Mouse (Mus musculus) retina, adult 2 months (tissue): ENCODE data around the gene Mettl27.

Source experiments
- DNase-seq: peaks from one replicate; pipeline ENCODE4 v3.0.0-alpha.2; 2012; ENCODE audit warnings: low read depth, low spot score

Mettl27 gene

DNA sequence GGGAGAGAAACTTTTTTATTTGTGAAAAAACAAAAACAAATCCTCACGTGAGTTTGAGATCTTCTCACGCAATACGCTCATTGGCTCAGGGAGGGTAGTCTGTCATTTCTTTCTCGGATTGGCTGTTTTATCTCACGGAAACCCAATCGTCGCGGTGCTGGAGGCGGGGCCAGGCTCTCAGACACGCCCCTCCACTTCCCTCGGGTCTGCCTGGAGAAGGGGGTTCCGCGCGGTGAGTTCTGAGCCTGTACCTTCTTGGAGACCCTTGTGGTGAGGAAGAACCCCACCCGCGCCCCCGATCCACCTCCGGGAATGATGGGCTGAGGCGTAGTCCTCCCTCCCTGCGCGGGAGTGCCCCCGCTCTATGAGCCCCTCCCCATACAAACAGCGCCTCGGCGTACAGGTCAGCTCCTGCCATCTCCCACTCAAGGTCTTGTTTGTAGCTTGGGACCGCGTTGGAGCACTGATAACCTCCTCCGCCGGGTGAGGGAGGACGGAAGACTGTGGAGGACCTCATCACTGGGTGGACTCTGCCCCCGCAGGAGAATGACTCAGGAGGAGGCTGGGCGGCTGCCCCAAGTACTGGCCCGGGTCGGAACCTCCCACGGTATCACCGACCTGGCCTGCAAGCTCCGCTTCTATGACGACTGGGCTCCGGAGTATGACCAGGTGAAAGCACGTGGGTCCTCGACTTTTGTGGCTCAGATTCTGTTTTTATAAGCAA lies at the start of gene Mettl27:
Mettl27 (plus strand) TSS at position 190 of the 724 bp plus-strand sequence.
- peak; percentile 26 for DNase-seq

GRCm38 (mm10) chr5:134883077-134883476 lies 49.1 kb upstream of the Mettl27 start:
- no peak for DNase-seq

GRCm38 (mm10) chr5:134887447-134888335 lies 44.5 kb upstream of the Mettl27 start:
- DNase-seq = no peak

GRCm38 (mm10) chr5:134888505-134888904 lies 43.7 kb upstream of the Mettl27 start:
- no peak for DNase-seq

DNA sequence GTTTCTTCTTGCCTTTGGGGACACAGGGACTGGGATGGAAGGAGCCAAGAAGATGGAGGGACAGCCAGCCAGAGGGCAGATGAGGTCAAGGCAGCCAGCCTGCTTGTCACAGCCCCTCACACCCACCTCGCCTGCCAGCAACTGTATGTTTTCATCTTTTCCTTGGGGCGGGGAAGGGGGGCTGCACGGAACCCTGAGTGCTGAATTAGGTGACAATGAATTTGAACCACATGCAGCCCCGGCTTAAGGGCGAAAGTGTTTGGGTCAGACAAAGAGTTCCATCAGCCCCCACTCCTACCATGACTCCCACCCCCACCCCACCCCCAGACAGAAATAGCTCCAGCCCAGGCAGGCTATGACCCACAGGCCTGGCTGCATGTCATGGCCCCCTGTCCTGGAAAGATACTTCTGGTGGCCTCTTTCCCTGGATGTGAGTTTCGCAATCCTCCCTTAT lies 41.5 kb upstream of the Mettl27 start:
- DNase-seq = no peak

GRCm38 (mm10) chr5:134891552-134891951 lies 40.6 kb upstream of the Mettl27 start:
- no peak for DNase-seq

DNA sequence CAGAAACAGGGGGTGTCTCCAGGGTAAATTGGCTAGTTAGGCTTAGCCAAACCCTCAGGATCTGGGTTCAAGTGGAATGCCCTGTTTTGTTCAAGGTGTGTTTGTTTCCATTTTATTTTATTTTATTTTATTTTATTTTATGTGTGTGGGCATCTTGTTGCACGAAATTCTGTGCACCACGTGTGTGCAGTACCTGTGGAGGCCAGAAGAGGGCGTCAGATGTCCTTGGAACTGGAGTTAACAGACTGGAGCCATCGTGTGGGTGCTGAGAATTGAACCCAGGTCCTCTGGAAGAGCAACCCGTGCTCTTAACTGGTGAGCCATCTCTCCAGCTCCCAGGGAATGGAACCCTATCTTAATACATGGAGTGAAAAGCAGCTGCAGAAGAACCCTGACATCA lies 39.5 kb upstream of the Mettl27 start:
- no peak for DNase-seq

DNA sequence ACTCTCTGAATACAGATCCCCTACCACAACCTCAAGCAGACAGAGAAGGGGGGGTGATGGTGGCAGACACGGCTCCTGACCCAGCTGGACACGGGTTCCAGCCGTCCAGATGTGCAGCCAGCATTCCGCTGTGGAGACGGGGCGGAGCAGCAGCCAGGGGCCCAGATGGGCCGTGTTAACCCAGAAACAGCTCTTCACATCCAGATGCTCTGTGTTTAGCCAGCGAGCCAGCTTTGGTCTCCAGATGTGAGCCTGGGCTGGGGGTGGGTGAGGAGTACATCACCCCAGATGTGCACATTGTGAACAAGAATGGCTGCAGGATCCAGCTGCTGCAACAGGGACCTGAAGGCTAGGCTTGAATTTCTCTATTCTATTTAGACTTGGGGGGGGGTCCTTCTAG lies 36.9 kb upstream of the Mettl27 start:
- DNase-seq = peak; percentile 30

DNA sequence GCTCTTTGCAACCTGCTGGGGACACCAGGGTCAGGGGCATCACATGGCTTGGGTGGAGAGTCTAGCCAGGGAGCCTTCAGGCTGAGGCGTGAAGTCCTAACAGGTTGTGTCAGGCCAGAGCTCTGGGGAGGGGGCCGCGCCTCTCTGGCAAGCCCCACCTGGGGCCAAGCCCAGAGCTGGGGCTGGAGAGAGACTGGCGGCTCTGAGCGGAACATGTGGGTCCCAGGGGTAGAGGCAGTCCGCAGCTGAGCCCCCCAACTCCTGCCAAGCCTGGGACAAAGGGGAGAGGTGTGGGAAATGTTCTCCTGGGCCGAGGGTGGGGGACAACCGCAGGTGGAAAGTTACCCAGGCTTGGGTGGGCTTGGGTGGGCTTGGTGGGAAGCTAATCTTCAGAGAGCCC lies 35.2 kb upstream of the Mettl27 start:
- no peak for DNase-seq

- DNase-seq = no peak
These were observed 34.6 kb upstream of the Mettl27 start for GRCm38 (mm10) chr5:134897596-134897995.

- peak; percentile 16 for DNase-seq
These were observed 31.0 kb upstream of the Mettl27 start for GRCm38 (mm10) chr5:134901012-134901643.

GRCm38 (mm10) chr5:134901644-134902027 lies 30.5 kb upstream of the Mettl27 start:
- DNase-seq = no peak

DNA sequence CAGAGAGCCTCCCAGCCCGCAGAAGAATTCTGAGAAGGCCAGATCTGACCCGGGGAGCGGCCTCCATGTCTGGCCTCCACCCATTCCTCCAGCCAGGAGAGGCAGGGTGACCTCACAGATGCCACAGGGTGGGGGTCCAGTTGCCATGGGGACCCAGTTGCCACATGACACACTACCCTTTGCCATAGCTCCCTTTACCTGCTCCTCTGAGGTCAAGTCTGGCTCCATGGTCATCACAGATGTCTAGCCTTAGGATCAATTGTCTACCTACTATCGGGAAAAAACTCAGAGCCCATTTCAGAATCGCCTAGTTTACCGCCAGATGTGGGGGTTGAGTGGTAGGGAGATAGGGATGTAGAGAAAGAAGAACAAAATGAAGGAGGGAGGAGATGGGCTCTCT lies 25.5 kb upstream of the Mettl27 start, which contains the start of gene Tmem270:
Tmem270 (minus strand) TSS at position 101 of the 400 bp plus-strand sequence.
- no peak for DNase-seq

GRCm38 (mm10) chr5:134907135-134907534 lies 25.0 kb upstream of the Mettl27 start:
- DNase-seq = peak; percentile 53

DNA sequence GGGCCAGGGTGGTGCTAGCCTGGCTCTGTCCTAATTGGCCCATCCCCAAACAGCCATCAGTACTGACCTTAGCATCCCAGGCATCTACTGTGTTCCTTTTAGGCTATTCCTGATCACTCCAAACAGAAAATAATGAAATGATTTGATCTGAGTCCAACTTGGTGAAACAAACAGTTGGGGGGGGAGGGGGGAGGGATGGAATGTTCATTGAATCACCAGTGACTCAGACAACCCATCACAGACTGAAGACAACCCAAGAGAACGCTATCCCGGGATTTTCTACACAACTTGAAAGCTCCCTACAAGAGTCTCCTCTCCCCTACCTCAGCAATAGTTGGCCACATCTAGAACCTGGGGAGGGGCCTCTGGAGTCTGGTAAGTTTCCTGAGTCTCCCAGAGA lies 20.3 kb upstream of the Mettl27 start:
- DNase-seq = no peak

DNA sequence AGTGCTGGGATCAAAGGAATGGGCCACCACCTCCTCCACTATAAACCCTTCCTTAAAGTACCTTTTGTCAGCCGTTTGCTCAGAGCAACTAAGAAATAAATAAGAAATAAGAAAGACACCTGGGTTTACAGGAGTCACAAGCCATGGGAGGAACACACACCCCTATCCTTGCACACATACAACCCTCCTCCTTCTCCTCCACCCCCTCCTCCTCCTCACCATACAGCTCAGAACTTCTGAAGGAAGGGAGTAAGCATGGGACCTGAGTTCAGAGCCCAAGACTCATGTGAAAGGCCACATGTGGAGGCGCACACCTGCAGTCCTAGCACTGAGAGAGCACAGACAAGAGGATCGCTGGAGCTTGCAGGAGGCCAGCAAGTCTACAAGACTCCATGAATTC lies 18.8 kb upstream of the Mettl27 start:
- no peak for DNase-seq

DNA sequence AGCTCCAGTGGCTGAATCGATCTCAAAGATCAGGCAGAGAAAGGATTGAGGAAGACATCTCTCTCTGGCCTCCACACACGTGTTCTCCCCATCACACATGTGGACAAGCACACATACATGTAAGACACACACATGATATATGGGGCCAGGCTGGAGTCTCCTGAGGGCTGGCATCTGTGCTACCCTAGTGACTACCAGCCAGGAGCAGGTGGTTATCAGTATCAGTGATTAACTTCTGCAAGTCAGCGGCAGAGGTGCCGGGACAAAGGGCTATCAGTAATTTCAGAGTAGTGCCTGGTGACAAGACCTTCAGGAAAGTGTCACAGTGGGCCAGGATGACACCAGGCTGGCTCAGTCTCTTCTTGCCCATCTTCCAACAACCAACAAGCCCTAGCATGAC lies 18.4 kb upstream of the Mettl27 start:
- no peak for DNase-seq

- DNase-seq = no peak
These were observed 17.7 kb upstream of the Mettl27 start for GRCm38 (mm10) chr5:134914510-134914909.

GRCm38 (mm10) chr5:134915311-134915710 lies 16.9 kb upstream of the Mettl27 start, which contains the start of gene Cldn13:
TSS of gene Cldn13 (minus strand) at chr5:134915526.
- DNase-seq = no peak

DNA sequence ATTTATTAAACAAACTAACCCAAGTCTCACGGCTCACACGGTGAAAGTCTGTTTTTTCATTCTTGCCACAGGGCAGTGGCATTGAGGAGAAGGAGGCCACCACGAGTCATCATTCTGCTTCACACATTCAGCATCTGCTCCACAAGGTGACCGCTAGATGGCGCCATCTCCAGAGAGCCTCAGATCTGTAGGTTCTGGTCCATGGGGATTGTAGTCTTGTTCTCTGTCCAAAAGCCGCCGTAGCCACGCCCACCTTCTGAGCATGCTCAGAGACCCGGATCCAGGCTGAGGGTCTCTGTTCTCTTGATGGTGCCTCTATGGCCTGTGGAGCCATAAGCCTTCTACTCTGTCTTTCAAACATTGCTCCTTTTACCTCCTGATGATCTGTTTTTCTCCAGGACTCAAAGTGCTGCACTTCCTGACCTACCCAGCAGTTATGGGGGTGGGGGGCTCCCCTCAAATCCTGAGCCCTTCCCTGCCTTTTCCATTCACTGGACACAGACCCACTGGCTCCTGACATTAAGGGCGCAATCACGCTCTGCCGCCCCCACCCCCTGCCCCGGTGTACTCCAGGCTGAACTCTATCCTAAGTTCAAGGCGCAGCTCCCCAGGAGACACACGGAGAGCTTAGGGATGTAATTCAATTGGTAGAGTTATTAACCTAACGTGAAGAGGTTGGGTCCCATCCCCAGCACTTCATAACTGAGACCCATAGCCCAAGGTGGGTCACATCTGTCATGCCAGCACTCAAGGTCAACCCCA lies 13.9 kb upstream of the Mettl27 start:
- no peak for DNase-seq

- no peak for DNase-seq
These were observed 13.1 kb upstream of the Mettl27 start for GRCm38 (mm10) chr5:134919097-134919496.
